Mouse (Mus musculus) kidney, postnatal 10 days (tissue): ENCODE measurements around the gene Faap24.

Experiments used
- DNase-seq: peaks from one replicate; pipeline ENCODE4 v3.0.0; 2021; ENCODE audit warnings: mixed read lengths

Gene Faap24

GRCm38 (mm10) chr7:35396542-35397168 lies at the start of gene Faap24, which contains the start of gene Cep89:
Faap24 (minus strand) TSS chr7:35396836.
Cep89 (plus strand) TSS chr7:35397035.
- peak; percentile 90 for DNase-seq

GRCm38 (mm10) chr7:35435266-35435665 lies 38.6 kb upstream of the Faap24 start:
- DNase-seq, result no peak

DNA sequence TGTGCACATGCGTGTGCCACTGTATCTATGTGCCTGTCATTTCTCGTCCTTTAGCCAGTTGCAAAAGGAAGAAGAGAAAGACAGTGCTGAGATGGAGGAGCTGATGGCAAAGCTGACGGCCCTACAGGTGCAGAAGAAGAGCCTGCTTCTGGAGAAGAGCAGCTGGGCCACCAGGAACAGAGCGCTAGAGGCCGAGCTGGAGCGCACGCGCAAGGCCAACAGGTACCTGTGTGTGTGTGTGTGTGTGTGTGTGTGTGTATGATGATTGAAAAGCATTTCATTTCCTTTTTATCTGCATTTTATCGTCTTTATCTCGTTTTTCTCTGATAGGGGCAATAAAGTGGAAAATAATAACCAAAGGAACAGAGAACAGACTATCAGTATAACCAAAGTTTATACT lies 31.5 kb upstream of the Faap24 start:
- DNase-seq, result no peak

- no peak for DNase-seq
Measured at GRCm38 (mm10) chr7:35423071-35423470, 26.4 kb upstream of the Faap24 start.

DNA sequence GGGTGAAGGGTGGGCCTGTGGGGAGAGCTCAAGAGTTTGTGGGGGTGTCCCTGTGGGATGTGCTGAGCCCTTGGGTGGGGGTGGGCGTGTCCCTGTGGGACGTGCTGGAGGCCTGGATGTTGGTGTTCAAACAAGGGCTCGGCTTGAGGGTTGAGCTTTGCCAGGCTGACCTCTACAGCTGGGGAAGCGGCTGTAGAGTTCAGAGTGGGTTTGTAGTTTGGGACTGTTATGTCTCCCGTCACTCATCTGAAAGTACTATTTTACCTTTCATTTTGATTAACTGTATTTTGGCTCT lies 20.0 kb upstream of the Faap24 start:
- peak; percentile 24 for DNase-seq

DNA sequence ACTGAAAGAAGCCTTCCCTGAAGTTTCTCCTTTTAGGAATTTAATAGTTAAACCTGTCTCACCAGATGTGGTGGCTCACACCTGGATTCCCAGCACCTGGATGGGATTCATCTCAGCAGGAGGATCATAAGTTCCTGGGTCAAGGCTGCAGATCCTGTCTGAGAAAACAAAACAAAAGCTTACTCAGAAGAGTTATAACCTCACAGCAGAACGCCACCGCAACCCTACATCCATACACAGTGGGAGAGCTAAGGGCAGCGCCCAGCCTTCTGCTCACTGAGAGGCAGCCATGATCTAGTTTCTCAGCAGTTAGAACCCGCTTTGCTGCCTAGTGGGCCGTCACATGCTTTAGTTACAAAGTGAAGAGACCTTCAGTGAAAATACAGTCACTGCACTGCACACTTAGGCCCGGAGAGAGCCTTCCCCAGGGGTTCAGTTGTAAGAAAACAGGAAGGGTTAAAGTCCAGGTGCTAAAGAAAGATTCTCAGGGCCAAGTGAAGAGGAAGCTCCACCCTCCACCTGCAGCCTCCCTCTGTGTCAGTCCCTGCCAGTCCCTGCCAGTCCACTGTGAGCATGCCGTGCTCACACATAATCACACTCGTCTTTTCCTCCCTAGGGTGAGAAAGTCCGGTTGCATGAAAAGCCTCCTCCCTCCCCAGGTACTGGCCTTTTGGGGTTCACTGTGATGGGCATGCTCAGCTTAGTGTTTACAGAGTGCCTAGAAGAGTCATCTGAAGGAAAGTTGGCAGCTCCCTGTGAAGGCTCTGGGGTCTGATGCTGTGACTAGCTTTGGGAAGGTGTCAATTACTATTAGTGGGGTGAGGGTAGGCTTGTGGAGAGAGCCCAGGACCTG lies 19.4 kb upstream of the Faap24 start:
- peak; percentile 42 for DNase-seq

DNA sequence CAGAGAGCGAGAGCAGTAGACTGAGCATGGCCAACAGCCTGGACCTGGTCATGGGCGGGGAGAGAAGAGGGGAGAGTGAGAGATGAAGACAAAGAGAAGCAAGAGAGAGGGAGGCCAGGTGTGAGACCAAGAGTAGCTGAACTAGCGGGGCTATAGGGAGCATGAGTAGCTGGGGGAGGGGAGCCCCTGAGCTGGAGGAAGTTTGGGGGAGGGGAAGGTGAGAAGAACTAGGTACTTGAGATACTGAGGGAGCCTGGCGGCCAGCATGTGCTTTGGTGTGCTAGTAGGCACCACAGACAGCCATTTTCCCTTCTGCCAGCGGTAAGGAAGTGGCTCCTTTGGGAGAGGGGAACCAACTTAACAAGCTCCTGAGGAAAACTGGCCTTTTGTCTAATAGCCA lies 18.6 kb upstream of the Faap24 start:
- no peak for DNase-seq

DNA sequence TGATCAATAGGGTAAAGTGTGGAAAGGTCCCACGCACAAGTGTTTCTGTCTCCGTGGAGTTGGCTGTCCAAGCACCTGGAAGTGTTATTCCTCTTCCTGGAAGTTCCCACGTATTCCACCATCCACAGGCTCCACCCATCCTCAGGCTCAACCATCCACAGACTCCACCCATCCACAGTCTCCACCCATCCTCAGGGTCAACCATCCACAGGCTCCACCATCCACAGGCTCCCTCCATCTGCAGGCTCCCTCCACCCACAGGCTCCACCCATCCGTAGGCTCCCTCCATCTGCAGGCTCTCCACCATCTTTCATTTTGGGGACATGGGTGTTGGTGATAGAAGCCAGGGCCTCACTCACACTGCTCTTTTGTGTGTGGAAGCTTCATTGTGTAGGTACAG lies 4.5 kb upstream of the Faap24 start:
- DNase-seq, result no peak

- DNase-seq, result no peak
Measured at GRCm38 (mm10) chr7:35395734-35396456, 741 bp downstream of the Faap24 start.

- DNase-seq, result peak; percentile 61
Measured at GRCm38 (mm10) chr7:35392935-35393334, 3.7 kb downstream of the Faap24 start.

DNA sequence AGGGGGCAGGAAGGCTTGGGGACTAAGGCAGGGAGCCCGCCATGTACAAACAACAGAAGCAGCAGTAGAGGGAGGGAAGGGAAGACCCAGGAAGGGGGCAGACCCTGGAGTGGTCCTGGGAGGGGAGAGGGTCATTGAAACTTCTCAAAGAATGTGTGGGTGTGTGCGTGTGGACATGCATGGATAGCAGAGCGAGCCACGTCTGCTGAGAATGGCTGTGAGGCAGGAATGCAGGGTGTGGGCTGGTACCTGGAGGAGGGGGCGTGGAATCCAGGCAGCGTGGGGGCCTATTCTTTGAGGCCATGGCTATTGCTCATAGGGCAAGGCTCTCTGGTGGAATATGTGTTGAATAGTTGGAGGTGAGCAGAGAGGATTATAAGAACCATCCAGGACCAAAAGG lies 7.9 kb downstream of the Faap24 start:
- DNase-seq, result peak; percentile 32

DNA sequence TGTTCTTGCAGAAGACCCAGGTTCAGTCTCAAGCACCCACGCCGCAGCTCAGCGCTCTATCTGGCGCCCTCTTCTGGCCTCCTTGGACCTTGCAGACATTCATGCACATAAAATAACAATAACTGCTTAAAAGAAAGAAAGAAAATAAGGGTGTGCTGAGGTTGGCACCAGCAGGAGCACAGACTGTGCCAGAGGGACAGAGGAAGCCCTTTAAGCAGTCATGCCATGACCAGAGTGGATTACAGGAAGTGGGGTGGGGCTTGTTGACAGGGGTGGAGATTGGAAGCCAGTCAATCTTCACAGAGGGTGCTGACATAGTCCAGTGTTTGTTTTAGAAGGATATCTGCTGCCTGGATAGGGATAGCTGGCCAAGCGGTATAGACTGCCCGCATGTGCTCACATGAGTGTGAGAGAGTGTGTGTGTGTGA lies 10.1 kb downstream of the Faap24 start:
- DNase-seq, result no peak

GRCm38 (mm10) chr7:35382706-35383353 lies 13.8 kb downstream of the Faap24 start:
- no peak for DNase-seq

GRCm38 (mm10) chr7:35381861-35382260 lies 14.8 kb downstream of the Faap24 start:
- no peak for DNase-seq

- DNase-seq, result no peak
Measured at GRCm38 (mm10) chr7:35380351-35380750, 16.3 kb downstream of the Faap24 start.

DNA sequence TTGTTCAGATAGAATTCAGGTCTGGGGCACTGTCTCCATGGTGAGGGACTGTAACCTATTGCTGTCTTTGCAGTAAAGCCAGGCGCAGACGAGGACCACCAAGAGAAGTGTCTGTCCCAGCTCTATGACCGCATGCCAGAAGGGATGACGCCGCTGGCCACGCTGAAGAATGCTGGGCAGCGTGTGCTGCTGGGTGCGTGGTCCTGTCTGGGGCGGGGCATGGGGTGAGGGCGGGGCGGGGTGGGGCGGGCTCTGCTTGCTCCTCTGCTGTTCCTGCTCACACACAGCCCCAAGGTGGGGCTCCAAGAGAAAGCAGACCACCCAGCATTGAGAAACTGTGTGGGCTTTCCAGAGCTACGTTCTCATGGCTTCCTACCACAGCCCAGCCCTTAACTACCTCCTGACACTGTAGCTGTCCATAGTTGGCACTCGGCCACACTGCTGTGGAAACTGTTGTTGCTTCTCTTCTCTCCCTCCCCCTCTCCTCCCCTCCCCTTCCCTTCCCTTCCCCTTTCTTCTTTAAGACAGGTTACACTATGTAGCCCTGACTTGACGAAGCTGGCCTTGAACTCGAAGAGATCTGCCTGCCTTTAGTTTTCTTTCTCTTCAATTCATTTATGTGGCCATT lies 17.0 kb downstream of the Faap24 start:
- DNase-seq, result no peak

DNA sequence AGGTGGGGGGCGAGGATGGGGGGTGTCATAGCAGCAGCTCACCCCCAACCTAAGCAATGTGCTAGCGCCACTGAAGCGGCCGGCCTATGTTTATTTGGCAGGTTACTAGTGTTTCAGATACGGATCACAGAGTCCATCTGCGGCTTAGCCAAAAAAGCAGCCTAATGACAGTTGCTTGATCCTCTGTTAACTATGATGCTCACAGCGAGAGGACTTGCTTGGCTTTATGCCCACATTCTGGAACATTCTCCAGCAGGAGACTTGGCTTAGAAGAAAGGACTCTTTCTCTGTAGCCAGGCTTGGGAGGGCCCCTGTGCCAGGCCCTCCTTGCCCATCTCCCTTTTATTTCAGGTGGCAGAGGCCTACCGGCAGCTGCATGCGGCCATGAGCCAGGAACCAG lies 20.0 kb downstream of the Faap24 start:
- DNase-seq, result no peak

DNA sequence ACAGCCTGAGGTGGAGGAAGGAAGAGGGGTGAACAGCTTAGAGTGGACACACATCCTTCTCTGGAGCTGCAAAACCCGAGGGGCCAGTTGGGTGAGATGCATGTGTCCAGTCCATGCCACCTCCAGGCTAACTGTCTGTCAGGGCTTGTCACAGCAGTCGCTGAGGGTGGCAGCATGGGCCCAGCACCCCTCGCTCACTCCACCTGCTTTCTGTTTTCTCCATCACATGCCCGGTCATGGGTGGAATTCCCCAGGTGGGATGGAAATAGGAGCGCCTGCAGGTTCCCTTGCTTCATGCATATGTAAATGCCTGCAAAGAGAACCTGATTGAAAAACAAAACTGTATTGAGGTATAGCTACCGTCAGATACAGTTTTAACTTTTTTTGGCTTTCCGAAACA lies 22.4 kb downstream of the Faap24 start:
- no peak for DNase-seq

DNA sequence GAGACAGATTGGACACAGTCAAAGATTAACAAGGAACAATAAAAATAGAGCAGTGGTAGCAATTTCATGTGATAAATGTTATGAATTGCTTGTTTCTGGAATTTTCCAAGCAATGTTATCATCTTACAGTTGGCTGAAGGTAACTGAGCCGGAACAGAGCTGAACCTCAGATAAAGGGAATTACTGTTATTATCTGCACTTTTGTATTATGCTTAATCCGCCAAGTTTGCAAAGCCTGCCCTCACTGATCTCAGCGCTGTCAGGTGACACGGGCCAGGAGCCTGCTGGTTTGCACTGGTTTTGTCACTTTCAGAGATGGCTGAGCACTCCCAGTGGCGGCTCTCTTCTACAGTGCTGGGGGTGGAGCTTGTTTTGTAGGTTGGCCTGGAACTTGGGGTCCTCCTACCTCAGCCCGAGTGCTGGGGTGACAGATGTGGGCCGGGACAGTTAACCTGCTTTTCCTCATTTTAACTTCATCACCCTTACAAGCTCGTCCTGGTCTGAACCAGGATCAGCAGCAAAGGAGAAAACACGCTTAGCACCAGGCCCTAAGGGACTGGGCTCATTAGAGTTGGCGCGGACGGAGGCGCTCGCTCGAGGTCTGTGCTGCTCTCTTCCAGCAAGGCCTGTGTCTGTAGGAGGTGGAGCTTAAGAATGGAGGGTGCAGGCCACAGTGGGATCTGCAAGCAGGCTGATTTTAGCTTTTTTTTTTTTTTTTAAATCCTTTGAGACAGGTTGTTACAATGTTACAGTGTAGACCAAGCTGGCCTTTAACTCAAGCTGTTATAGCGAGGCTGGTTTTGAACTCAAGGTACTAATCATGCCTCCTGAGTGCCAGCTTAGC lies 23.3 kb downstream of the Faap24 start:
- DNase-seq, result peak; percentile 70

DNA sequence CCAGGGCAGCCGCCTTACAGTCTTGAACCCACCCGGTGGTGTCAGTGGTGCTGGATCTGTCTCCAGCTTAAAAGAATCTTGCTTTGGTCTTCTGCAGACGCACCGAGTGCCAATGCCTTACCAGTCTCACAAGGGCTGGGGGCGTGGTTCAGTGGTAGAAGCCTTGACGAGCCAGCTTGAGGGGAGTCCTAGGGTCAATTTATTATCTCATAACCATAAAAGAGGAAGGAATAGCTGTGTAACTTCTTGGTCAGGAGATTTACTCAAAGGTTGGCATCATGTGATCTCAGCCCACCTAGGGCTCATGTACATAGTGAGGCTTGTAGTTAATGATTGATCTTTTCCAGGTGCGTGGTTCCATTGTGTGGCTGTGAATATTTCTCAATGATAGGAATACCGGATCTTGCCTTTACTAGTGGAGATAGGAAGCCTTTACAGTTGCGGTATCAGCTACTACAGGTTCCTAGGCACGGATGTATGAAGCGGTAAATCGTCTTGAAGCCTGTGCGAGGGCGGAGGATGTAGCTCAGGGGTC lies 24.1 kb downstream of the Faap24 start:
- DNase-seq, result no peak

DNA sequence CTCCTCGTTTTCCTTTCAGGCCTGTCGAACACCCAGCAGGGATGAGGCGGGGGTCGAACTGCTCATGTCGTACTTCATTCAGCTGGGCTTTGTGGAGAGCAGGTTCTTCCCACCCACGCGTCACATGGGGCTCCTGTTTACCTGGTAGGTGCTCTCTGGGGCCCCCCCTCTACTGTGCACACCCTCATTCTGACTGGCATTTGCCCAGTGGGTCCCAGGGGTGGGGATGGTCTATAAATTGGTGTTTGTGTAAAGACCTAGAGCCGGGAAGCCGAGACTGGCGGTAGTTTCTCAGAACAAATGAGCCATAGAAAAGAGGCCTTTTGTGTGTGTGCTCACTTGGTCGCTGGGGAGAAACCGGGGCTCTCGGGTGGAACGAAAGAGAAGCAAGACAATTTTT lies 25.5 kb downstream of the Faap24 start:
- DNase-seq, result no peak
